Mouse (Mus musculus): ENCODE results near the gene Nell1.

Gene Nell1

GRCm38 (mm10) chr7:50549572-50549971 is 574.9 kb downstream of the Nell1 start:
- no peak for DNase-seq (ENCODE audit: low spot score)

DNA sequence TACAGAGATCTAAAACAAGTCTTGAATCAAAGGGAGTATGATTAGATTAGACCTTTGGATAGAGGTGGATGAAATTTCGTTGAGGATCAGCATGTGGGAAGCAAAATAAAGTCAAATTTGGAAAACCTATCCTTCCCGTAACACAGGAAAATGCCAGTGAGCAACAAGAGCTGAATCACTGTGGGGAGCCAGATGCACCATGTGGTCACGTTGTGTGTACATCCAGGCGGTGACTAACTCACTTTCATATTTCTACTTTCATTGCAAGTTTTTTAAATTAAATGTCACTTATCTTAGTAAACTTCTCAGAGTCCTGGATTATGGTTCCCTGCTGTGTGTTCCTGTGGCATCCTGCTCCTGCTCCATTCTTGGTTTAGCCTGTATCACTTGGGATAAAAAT is 576.8 kb downstream of the Nell1 start:
- DNase-seq (ENCODE audit: low spot score): no peak

- DNase-seq (ENCODE audit: low spot score): no peak
Measured at GRCm38 (mm10) chr7:50562708-50563107, 588.0 kb downstream of the Nell1 start.

- no peak for DNase-seq (ENCODE audit: low spot score)
Measured at GRCm38 (mm10) chr7:50573841-50574240, 599.2 kb downstream of the Nell1 start.

DNA sequence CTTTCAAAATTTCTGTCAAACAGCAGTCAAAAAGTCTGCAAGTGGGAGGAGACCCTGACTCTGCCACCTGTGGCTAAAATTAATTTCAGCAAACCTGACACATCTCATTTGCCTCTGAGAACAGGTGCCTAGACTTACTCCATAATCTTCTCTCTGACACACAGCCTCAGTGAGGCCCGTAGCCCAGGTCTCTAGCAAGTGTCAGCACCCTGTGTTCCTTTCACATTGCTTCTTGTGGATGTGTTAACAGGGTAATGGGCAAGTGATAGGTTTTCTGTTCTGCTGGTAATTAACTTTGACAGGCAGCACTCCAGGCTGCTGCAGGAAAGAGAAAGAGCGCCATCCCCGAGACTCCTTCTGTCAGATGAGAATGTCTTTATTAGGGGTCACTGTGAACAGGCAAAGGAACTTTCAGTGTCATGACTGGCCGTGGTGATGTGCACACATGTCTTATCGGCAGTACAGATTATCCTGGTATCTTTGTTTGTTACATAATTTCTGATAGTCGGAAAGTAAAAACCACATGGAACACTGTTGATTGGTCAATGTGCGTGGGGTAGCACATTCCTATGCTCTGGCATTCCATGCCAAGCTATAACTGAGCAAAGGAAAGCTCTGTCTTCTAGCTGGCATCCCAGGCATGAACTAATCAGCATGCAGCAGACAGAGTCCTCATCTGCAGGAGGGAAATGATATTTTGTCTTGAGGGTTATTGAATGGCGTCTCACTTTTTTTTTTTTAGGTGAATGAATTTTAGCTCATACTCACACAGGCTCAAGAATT is 614.2 kb downstream of the Nell1 start:
- no peak for DNase-seq (ENCODE audit: low spot score)

- no peak for DNase-seq (ENCODE audit: low spot score)
Measured at GRCm38 (mm10) chr7:50598890-50599289, 624.2 kb downstream of the Nell1 start, which contains the start of gene 4933405O20Rik. TSS of gene 4933405O20Rik (plus strand) at chr7:50599190.

DNA sequence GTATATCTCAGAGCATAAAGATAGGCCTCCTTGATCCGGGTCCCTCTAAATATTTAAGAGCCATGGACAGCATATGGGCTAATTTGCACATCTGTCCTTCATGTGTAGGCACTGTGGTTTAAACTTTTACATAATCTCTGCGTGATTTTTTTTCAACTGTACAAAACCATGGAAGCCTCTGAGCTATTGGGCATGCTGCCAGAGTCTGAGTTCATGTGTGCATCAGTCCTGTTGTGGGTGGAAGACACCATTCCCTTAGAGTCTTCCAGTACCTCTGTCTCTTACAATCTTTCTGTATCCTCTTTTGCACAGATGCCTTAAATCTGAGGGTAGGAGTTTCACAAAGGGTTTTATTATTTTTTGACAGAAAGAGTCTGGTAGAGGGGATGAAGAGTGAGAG is 639.4 kb downstream of the Nell1 start:
- no peak for DNase-seq (ENCODE audit: low spot score)

GRCm38 (mm10) chr7:50629186-50629585 is 654.5 kb downstream of the Nell1 start:
- DNase-seq (ENCODE audit: low spot score): no peak

DNA sequence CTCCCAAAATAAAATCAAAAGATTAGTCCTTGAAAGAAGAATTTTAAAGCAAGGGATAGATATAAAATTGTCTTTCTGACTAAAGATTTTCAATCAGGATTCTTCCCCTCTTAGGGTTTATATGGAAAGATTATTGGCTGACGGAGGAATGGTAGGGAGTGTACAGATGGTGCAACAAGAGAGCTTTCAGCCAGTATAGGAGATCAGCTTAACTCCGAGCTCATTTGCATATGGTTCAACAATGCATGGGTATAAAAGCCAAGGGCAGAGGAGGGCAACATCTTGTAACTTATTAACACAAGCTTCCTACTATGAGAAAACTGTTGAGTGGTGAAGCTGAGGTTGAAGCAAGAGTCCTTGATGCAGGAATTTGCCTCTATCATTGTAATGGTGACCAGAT is 658.5 kb downstream of the Nell1 start:
- no peak for DNase-seq (ENCODE audit: low spot score)

GRCm38 (mm10) chr7:50672266-50672665 is 697.6 kb downstream of the Nell1 start:
- no peak for DNase-seq (ENCODE audit: low spot score)

- DNase-seq (ENCODE audit: low spot score): no peak
Measured at GRCm38 (mm10) chr7:50675444-50675843, 700.8 kb downstream of the Nell1 start.

DNA sequence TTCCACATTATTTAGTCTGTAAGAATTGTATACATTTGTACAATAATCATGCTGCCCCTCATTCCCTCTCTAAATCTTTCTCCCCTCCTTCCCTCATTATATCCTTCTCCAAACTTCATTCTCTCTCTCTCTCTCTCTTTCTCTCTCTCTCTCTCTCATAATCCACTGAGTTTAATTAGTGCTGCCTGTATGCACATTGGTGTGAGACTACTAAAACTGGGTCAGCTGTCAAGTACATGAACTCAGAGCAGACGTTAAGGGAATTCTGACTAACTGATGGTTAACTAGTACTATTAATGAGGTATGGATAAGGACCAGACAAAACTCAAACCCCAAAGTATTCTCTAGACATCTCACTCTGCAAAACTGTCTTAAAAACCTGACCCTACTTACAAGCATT is 702.8 kb downstream of the Nell1 start:
- no peak for DNase-seq (ENCODE audit: low spot score)

DNA sequence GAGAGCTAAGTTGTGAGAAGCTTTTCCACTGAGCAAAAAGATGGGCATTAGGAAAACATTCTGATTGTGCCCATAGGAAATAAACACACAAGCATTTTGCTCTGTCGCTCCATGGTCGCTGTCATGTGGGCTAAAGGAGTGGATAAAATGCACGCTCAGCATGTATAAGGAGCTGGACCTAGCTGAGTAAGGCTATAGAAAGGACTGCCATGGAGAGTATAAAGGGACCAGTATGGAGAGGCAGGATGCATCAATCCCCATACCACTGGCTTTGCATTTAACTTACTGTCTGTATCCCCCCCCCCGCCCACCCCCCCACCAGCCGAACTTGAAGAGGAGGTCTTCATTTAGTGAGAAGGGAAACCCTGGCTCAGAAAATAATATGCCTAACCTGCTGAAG is 711.7 kb downstream of the Nell1 start:
- no peak for DNase-seq (ENCODE audit: low spot score)

DNA sequence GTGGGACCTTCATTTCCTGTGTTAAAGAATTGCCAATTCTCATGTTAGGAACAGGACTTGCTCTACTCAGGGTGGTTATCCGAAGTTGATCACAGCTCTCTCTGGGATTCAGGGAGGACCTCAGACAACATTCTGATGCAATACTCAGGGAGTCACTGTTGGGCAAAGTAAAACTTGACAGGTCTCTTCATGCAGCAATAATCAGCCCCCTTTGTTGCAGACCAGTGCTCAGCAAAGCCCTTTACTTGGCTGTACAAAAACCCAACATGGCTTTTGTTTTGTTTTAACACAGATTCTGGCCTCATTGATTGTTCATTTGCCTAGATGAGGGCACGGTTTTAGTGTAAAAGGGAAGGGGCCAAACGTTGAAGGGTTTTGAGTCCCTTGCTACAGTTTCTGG is 750.5 kb downstream of the Nell1 start:
- DNase-seq (ENCODE audit: low spot score): no peak

GRCm38 (mm10) chr7:50730951-50731350 is 756.3 kb downstream of the Nell1 start:
- no peak for DNase-seq (ENCODE audit: low spot score)

- DNase-seq (ENCODE audit: low spot score): no peak
Measured at GRCm38 (mm10) chr7:50755516-50755915, 780.9 kb downstream of the Nell1 start.

DNA sequence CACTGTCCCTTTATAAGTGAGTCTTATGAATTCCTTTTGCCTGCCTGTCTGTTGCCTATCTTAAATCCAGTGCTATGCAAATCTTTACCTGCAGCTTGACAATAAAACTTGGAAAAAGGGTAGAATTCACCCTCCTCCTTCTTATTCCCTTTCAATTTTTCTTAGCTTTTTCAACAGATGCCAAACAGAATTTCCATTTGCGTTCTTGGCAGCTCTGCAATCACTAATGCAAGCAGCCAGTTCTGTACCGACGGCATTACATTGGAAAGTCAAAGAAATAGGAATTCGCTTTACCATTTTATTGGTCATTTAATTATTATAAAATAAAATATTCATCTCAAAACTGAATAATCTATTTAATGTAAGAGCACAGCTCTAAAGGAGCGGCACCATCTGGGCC is 781.7 kb downstream of the Nell1 start:
- no peak for DNase-seq (ENCODE audit: low spot score)

GRCm38 (mm10) chr7:50773516-50773915 is 798.9 kb downstream of the Nell1 start:
- DNase-seq (ENCODE audit: low spot score): no peak

- no peak for DNase-seq (ENCODE audit: low spot score)
Measured at GRCm38 (mm10) chr7:50781105-50781504, 806.4 kb downstream of the Nell1 start.

- DNase-seq (ENCODE audit: low spot score): no peak
Measured at GRCm38 (mm10) chr7:50783652-50784051, 809.0 kb downstream of the Nell1 start.

DNA sequence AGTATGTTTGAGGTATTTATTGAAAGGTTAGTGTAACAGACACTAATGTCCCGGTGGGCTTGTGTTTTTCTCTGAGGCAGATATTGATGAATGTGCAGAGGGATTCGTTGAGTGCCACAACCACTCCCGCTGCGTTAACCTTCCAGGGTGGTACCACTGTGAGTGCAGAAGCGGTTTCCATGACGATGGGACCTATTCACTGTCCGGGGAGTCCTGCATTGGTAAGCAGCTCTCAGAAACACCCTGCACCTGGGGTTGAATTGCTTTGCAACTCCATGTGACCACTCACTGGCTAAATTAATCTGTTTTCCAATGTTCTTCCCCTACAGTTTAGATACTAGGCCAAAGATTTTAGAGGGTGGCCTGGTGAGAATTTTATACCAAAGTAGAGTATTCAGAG is 851.5 kb downstream of the Nell1 start:
- no peak for DNase-seq (ENCODE audit: low spot score)

- DNase-seq (ENCODE audit: low spot score): no peak
Measured at GRCm38 (mm10) chr7:50832799-50833198, 858.1 kb downstream of the Nell1 start.

- DNase-seq (ENCODE audit: low spot score): no peak
Measured at GRCm38 (mm10) chr7:50842646-50843045, 868.0 kb downstream of the Nell1 start.

GRCm38 (mm10) chr7:50847921-50848320 is 873.3 kb downstream of the Nell1 start:
- DNase-seq (ENCODE audit: low spot score): no peak
